Mouse (Mus musculus) frontal cortex, adult (tissue): ENCODE measurements around the gene Cdk7.
A peak's percentile ranks its signal among the peaks of the same experiment; 100 is the strongest.

Experiments
- ATAC-seq: cut with Nextera tagmentation; 2 replicates; pipeline ENCODE4 v1.9.2; 2017; ENCODE audit warnings: mild to moderate bottlenecking, moderate library complexity, mixed read lengths; ENCODE audit not compliant: low TSS enrichment

Gene Cdk7

GRCm38 (mm10) chr13:100725194-100725593 is 5.5 kb downstream of the Cdk7 start:
- ATAC-seq, result no peak

DNA sequence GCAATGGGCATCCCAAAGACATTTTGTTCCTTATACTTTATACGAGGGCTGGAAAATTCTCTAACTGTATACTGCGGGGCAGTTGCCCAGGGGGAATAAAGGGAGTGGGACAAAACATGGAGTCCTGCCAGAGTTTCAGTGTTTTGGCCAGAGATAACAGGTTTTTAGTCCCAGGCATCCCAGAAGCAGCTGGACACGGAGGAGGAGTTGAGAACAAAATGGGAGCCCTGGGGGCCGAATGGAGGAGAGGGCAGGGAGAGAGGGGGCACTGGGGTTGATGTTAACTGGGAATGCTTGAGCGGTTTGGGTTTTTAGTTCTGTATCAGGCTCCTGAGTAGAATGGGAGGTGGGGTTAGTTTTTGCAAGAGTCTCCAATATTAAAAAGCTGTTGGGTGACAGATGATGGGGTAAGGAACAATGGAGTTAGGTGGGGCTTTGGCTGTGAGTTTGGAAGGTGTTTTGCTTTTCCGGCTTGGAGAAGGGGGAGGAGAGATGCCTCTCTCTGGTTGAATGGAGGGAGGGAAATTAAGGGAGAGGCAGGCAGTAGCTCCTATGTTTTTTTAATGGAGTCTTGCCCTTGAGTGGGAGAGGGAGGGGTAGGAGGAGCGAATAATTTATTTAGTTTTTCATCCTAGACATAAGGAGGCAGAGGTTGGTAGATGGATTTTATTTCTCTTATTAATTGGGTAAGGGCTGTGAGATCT is 6.5 kb downstream of the Cdk7 start:
- no peak for ATAC-seq

DNA sequence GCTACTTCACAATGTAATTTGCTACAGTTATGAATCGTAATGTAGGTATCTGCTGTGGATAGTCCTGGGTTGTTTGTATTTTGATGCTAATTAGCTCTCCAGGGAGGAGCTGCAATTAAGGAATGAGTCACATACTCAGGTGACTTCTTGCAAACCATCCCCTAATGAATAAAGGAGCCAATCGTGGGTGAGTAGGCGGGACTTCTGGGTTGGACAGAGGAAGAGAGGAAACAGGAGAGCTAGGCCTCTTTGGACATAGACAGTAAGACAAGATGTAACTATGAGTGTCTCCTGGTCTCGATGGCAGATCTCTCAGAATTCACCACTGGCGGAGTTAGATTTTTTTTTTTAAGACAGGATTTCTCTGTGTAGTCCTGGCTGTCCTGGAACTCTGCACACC is 9.1 kb downstream of the Cdk7 start:
- no peak for ATAC-seq

- no peak for ATAC-seq
These were observed 15.3 kb downstream of the Cdk7 start for GRCm38 (mm10) chr13:100715467-100715866.

GRCm38 (mm10) chr13:100706206-100706605 is 24.5 kb downstream of the Cdk7 start:
- no peak for ATAC-seq

DNA sequence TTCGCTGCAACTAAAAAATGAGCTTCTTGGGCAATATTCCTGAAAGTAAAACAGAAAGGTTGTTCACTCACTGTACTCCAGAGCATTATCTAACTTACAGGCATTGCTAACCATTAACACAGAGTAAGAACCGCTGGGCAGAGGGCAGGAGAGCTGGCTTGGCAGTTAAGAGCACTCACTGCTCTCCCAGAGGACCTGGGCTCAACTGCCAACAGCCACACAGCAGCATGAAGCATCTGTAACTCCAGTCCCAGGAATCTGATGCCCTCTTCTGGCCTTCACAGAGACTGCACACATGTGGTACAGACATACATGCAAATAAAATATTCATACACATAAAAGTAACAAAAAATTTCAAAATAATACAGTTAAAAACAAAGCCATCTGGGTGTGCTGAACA is 27.3 kb downstream of the Cdk7 start:
- no peak for ATAC-seq

- ATAC-seq, result no peak
These were observed 31.9 kb downstream of the Cdk7 start for GRCm38 (mm10) chr13:100698866-100699265.

DNA sequence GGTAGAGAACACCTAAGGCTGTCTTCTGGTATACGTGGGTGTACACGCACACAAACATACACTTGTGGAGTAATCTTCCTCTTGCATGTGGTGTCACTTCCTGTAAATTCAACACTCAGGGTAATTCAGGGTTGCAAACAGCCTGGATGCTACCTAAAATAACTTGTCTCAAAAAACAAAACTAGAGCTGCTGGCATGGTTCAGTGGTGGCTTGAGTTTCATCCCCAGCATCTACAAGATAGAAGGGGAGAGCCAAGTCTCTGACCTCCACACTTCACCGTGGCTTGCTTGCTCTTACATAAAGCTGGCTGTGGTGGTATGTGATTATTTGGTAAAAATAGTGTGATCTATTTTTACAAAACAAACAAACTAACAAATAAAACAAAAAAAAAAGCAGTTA is 33.2 kb downstream of the Cdk7 start:
- ATAC-seq, result no peak

DNA sequence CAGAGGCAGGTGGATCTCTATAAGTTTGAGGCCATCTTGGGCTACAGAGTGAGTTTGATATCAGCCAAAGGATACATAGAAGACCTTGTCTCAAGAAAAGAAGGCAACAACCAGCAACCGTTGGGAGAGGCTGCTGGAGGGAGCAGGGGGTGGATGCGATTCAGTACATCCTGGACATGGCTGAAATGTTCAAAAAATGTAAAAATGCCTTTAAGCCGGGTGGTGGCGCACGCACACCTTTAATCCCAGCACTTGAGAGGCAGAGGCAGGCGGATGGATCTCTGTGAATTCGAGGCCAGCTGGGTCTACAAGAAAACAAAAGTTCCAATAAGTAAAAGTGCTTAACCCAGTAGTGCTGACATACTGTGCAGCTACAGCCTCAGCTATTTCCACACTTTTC is 43.2 kb downstream of the Cdk7 start:
- ATAC-seq, result no peak

GRCm38 (mm10) chr13:100684355-100684754 is 46.4 kb downstream of the Cdk7 start:
- no peak for ATAC-seq

DNA sequence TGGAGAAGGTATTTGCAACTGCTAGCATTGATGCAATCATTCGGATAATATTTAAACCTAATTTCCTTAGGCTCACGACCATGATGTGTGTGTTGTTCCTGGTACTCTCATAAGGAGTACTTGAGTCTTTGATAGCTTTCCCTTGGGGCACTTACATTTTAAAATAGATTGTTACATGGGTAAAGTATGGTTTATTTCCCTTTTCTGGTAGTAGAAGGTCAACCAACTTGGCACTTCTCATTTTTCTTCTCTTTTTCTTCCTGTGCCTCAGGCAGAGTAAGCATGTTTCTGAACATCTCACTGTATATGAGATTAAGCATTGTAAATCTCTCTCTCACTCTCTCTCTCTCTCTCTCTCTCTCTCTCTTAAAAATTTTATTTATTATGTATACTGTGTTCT is 47.9 kb downstream of the Cdk7 start:
- no peak for ATAC-seq

DNA sequence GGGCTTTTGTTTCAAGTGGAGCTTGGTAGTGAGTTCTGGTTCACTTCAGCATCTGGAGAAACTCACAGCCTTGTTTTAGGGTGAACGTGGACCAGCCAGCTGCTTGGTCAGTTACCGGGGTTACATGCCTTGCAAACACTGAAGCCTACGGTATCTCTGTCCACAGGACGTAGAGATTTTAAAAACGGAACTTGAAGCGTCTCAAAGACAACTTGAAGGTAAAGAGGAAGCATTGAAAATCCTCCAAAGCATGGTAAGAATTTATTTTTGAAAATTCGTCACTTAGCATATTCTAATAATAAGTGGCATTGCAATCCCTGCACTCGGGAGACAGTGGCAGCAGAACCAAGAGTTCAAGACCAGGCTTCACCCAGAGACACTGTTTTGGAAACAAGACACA is 49.1 kb downstream of the Cdk7 start:
- no peak for ATAC-seq

GRCm38 (mm10) chr13:100675936-100676635 is 54.7 kb downstream of the Cdk7 start:
- ATAC-seq, result no peak

DNA sequence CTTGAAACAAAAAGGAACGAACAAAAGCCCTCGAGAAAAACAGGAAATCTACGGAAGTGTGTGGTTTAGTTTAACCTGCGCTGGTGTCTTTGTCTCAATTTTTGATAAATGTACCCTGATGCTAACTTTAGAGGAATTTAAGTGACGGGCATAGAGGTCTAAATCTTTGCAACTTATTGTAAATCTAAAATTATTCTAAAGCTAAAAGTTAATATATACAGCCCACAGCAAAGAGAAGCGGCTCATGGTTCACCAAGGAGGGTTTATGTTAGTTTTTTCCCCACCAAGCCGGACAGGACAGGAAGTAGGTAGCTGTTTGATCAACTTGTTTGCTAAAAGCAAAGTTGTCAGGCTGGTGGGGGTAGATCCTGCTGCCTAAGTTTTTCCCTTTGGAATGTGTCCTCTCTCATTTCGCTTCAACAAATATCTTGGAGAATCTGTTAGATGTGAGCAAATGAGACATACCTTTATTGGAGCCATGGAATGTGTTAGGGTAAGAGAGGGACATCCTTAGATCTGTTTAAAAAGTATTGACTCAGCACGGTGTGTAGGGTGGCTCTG is 60.5 kb downstream of the Cdk7 start:
- no peak for ATAC-seq

GRCm38 (mm10) chr13:100669291-100670022 is 61.3 kb downstream of the Cdk7 start, which contains the start of gene Ccdc125:
Ccdc125 (plus strand) TSS chr13:100669717.
- ATAC-seq, result no peak

- peak; percentile 76 for ATAC-seq
These were observed 70.8 kb downstream of the Cdk7 start for GRCm38 (mm10) chr13:100659864-100660456.

DNA sequence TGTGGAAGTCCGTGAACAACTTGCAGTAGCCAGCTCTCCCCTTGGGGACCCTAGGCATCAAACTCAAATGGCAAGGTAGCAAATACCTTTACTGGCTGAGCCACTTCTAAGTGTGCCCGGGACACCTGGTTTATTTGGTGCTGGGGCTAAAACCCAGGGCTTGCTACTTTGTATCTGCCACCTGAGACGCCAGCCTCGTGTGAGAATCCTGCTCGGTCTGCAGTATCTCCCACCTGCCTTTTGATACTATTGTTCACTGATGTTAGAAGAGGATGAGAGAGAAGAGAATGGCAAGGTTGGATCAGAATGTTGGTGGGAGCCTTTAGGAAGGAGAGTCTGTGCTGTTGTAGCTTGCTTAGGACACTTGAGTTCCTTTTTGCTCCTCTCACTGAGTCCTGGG is 72.6 kb downstream of the Cdk7 start:
- no peak for ATAC-seq
